Mouse (Mus musculus): ENCODE data around the gene A930017K11Rik.

Gene A930017K11Rik

DNA sequence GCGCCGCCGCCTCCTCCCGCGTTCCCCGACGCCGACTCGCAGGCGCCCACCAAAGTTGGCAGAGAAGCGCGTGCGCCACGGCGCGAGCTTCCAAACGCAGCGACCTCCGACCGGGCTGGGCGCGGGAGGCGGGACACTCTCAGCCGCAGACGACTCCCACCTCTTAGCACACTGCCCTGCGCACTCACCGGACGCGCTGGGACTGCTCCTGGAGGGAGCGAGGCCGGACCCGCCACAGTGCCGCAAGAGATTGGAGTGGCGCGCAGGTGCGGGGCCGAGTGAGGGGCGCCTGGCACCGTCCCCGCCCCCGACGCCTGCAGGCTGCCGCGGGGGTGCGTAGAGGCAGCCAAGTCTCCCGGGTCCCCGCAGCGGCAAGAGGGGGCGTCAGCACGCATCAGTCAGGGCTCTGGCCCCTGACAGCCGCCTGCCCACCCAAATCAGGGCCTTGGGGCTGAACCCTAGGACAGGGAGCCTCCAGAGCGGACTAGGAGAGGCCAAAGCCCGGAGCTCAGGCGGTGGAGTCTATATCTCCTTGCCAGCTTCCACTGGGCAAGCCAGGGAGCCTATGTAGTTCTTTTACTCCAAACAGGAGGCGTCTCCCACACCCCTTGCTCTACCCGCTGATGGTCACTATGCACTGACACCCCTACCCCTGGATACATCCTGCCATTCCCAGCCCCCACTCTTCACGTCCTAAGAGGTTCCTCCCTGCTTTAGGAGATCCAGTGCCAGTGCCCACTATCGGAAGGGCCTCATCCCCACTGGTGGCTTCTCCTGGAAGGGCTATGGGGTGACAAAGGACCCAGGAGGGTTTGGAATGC lies at the start of gene A930017K11Rik:
A930017K11Rik (minus strand) TSS at position 763 of the 821 bp plus-strand sequence.
- no peak for DNase-seq

DNA sequence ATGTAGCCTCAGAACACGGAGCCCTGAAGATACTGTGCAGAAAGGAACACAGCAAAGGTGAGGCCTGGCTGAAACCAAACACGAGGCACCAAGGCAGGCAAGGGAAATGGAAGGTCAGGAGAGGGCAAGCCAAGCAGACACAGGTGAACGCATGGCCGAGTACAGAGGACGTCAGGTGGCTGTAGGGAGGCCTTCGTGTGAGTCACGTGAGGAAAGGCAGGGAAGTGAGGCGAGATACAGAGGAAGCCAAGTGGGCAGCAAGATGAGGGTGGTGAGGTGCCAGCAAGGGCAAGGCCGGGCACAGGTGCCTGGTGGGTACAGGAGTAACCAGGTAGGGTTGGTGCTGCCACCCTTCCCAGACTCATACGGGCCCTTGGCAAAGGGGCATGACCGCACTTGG lies 46.1 kb upstream of the A930017K11Rik start:
- DNase-seq, result no peak

DNA sequence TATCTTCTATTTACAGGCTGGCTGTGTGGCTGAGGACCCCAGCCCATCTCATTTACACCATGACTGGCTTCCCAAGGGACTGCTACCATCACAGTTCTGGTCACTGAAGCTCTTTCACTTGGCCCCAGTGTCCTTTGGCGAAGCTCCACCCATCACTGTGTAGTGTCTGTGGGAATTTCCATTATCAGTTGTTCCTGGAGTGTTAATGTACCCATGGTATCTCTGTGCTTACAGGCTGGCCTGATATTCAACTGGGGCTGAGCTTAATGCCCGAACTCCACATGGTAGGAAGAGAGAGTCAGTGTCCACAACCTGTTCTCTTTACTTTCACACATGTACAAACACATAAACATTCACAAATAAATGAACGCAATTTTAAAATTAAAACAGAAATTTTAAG lies 41.1 kb upstream of the A930017K11Rik start:
- no peak for DNase-seq

DNA sequence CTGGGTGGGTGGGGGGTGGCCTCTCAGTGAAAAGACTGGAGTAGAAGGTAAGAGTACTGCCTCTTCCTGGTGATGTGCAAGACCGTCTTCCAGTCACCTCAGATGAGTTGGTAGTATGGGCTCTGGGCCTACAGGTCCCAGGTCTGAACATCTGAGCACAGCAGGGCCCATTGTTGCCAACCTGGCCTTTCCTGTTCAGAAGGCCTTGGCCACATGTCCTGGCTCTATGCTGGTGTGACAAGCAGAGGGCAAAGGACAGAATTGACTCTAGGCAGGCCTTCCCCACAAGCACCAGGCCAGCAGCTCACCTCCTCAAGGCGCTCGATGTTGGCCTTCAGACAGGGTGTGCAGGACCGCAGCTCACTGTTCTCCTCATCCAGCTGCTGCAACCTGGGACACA lies 39.9 kb upstream of the A930017K11Rik start:
- no peak for DNase-seq

GRCm38 (mm10) chr17:25990331-25990730 lies 38.0 kb upstream of the A930017K11Rik start:
- no peak for DNase-seq

DNA sequence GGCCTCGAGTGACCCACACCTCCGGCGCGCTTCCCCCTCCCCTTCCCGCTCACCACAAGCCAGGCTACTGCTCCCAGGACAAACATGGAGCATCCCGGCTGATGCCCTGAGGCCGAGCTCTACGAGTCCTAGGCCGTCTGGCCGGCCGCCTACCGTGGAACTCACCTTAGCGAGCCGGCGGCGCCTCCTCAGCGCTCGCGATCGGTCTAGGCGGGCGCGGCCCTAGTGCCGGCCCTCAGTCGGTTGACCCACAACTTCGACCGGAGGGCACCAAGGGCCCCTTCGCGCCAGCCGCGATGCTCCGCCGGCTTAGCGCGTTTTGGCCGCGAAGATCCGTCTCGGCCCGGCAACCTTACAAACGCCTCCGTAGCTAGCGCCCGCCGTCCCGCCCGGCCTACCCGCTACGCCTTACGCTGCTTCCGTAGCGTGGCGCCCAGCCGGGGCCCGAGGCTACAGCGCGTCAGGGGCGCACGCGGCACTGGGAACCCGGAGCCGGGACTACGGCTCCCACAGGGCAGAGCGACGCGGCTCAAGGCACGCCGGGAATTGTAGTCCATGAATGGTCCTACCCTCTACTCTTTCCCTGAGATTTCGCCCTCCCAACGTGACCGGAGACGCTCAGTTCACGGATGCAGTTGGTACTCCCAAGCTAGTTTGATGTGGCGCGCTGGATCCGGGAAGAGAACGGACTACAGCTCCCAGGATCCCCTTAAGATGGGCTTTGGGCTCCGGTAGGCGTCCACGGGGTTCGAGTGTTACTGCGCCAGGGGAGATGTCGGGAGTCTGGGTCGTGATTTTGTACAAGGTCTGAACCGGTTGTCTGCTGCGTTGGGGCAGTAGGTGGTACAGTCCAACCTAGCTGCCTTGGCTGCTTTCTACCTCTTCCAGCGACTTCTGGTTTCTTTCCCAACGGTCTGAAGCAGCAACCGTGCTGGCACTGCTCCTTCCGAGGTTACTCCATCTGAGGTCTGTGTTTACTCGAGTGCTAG lies 33.2 kb upstream of the A930017K11Rik start, which contains the start of gene Capn15:
Capn15 (minus strand) TSS at position 491 of the 989 bp plus-strand sequence.
- peak; percentile 97 for DNase-seq

- no peak for DNase-seq
Measured at GRCm38 (mm10) chr17:25984556-25985305, 32.4 kb upstream of the A930017K11Rik start.

DNA sequence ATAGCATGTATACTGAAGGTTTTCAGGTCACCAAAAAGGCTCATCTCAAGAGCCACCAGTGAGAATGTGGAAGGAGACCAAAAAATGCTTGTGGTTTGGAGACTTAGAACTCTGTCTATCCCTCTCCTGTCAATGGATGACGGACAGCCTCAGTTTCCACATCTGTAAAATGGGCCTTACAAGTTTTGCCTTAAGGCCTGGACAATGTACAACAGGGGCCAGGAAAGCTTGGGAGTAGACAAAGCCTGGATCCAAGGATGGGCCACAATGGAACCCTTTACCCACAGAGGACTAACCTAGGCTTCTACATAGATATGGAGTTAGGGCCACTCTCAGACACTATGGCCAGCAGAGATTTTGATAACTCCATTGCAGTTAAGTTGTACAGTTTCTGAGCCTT lies 31.7 kb upstream of the A930017K11Rik start:
- DNase-seq, result no peak

- no peak for DNase-seq
Measured at GRCm38 (mm10) chr17:25982913-25983312, 30.5 kb upstream of the A930017K11Rik start.

- peak; percentile 44 for DNase-seq
Measured at GRCm38 (mm10) chr17:25980854-25981253, 28.5 kb upstream of the A930017K11Rik start.

- DNase-seq, result no peak
Measured at GRCm38 (mm10) chr17:25979829-25980738, 27.7 kb upstream of the A930017K11Rik start.

DNA sequence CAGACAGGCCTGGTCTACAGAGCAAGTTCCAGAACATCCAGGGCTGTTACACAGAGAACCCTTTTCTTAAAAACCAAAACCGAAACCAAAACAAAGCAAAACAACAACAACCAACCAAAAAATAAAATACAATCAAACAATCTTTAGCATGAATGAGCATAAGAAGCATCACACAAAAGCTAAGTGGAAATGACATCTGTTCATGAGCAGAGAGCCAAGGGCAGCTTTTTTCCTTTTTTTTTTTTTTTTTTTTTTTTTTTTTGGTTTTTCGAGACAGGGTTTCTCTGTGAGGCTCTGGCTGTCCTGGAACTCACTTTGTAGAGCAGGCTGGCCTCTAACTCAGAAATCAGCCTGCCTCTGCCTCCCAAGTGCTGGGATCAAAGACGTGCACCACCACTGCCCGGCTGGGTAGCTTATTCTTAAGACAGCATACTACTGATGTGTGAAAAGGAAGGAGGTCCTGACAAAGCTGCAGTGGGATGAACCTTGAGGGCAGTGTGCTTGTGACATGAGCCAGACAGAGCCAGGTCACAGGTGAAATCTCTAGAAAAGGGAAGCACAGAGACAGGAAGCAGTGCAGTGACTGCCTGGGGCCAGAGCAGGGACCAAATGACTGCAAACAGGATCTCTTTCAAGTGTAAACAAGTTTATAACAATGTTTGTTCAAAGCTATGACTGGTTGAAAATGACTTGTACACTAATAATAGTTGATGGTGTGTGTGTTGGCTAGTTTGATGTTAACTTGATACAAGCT lies 18.8 kb upstream of the A930017K11Rik start:
- no peak for DNase-seq

DNA sequence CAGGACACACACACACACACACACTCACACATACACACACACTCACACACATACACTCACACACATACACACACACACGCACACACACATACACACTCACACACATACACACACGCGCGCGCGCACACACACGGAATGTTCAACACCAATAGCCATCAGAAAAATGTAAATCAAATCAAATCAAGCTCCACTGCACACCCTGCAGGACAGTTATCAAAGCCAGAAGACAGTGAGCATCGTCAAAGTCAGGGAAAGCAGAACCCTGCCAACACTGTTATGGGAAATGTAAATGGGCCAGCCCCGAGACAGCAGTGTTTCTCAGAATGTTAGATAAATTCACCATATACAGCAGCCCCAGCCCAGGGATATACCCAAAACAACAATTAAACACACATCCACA lies 18.1 kb upstream of the A930017K11Rik start:
- no peak for DNase-seq

- DNase-seq, result no peak
Measured at GRCm38 (mm10) chr17:25968176-25968575, 15.8 kb upstream of the A930017K11Rik start.

DNA sequence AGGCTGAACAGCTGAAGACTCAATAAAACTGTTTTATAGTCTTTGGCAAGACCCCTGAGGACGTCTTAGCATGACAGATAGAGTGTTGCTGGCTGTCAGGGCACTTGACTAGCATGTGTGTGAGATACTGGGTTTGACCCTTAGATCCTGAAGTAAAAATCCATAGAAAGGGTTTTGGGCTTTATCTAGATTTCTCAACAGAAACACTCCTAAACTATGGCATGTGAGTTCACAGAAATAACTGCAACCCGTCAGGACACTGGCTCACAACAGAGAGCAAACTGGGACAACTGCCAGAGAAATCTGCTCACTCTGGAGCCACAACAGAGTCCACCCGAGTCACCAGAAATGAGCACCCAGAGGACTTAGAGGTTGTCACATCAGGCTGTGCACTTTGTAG lies 15.3 kb upstream of the A930017K11Rik start:
- DNase-seq, result no peak

DNA sequence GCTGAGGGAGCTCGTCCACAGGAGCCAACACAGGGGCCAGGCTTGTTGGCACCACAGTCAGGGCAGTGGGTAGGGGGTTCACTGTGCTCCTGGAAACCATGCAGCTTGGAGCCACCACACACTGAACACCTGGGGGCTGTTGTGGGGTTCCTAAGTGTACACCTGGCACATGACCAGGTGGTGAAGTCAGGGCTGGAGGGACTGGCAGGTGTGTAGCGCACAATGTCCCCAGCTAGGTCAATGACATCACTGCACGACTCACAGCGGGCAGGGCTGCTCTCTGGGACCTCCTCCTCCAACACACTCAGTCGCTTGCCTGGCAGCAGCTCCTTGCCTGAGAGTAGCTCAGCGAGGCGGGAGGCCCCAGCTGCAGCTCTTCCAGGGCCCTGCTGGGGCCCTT lies 11.9 kb upstream of the A930017K11Rik start:
- no peak for DNase-seq

GRCm38 (mm10) chr17:25962413-25962905 lies 10.1 kb upstream of the A930017K11Rik start:
- no peak for DNase-seq

GRCm38 (mm10) chr17:25961566-25961965 lies 9.2 kb upstream of the A930017K11Rik start:
- no peak for DNase-seq

GRCm38 (mm10) chr17:25959630-25960467 lies 7.5 kb upstream of the A930017K11Rik start:
- no peak for DNase-seq
